Mouse (Mus musculus) liver, embryonic 12.5 days (tissue): ENCODE results near the gene Col24a1. TPM values are rescaled to one million over a fixed set of nuclear protein-coding genes. Genes with fewer than 3 reads are reported as not detected.
"Not testable (repeated sequence)": the region's sequence is repeated elsewhere in the genome, so short reads cannot be mapped to it uniquely, and the experiment has no call there.

Experiments
- ATAC-seq: fragments of 200-750 bp; cut with Nextera tagmentation; 2 replicates; pipeline ENCODE4 v1.8.0; 2017; ENCODE audit warnings: moderate number of reproducible peaks, mild to moderate bottlenecking, moderate library complexity
- H3K27ac ChIP-seq: fragments of 300-500 bp; sonication (generic); 2 replicates; pipeline ENCODE4 v1.5.1; 2016; ENCODE audit warnings: mild to moderate bottlenecking
- H3K27me3 ChIP-seq: fragments of 300-500 bp; sonication (generic); replicated peaks from 2 replicates; pipeline ENCODE4 v1.6.1; 2016; ENCODE audit warnings: mild to moderate bottlenecking, moderate library complexity
- H3K36me3 ChIP-seq: fragments of 300-500 bp; sonication (generic); 2 replicates; pipeline ENCODE4 v1.6.1; 2016; ENCODE audit warnings: mild to moderate bottlenecking, moderate library complexity
- H3K4me1 ChIP-seq: fragments of 300-500 bp; sonication (generic); 2 replicates; pipeline ENCODE4 v1.6.1; 2016
- H3K4me2 ChIP-seq: fragments of 300-500 bp; sonication (generic); 2 replicates; pipeline ENCODE4 v1.6.1; 2016; ENCODE audit warnings: mild to moderate bottlenecking, moderate library complexity
- H3K4me3 ChIP-seq: fragments of 300-500 bp; sonication (generic); 2 replicates; pipeline ENCODE4 v1.5.1; 2016; ENCODE audit warnings: mild to moderate bottlenecking, moderate library complexity
- H3K9ac ChIP-seq: fragments of 300-500 bp; sonication (generic); 2 replicates; pipeline ENCODE4 v1.6.1; 2016; ENCODE audit warnings: mild to moderate bottlenecking, moderate library complexity
- H3K9me3 ChIP-seq: fragments of 300-500 bp; sonication (generic); replicated peaks from 2 replicates; pipeline ENCODE4 v1.6.1; 2016; ENCODE audit warnings: mild to moderate bottlenecking, moderate library complexity
- WGBS: fragments of 180-500 bp; shearing (Covaris S2); methylation state at CpG from one replicate; pipeline ENCODE4 v1.1.7; 2016; ENCODE audit not compliant: insufficient replicate concordance; 5-methylcytosine and 5-hydroxymethylcytosine counted together
- polyA plus RNA-seq: library from polyadenylated mRNA; unstranded; fragments of >200 nt; fragmentation: Nextera tagmentation; extraction: Ambion mirVana; gene quantifications from 2 replicates; pipeline ENCODE4 v1.2.1, GENCODE M21; 2016

Gene Col24a1
- polyA plus RNA-seq, 1 experiment from 2014 or later: 0.33 TPM

DNA sequence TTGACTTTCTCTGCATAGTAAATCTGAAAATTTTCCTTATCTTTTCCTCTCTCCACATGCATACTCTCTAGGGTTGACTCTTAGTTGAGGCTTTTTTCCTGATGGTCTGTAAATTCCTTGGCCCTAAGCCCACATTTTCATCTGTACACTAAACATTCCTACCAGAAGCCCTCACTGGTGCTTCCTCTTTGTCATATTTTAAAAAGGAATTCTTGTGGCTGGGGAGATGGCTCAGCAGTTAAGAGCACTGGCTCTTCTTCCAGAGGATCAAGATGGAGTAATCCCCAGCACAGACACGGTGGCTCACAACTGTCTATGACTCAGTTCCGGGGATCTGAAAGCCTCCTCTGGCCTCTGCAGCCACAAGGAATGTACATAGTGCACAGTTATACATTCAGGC lies 128.1 kb downstream of the Col24a1 start:
- no peaks in the 10 kb centered on the region for H3K36me3 ChIP-seq
- H3K9ac ChIP-seq: no peak overlapping the region
- no peak for ATAC-seq
- H3K4me3 ChIP-seq: no peak overlapping the region
- no peaks in the 10 kb centered on the region for H3K27me3 ChIP-seq
- 56% methylated on average over 2 of the region's 2 CpGs for WGBS
- H3K27ac ChIP-seq: no peak overlapping the region
- no peaks in the 10 kb centered on the region for H3K4me1 ChIP-seq
- H3K4me2 ChIP-seq: no peak overlapping the region
- H3K9me3 ChIP-seq: no peaks in the 10 kb centered on the region

DNA sequence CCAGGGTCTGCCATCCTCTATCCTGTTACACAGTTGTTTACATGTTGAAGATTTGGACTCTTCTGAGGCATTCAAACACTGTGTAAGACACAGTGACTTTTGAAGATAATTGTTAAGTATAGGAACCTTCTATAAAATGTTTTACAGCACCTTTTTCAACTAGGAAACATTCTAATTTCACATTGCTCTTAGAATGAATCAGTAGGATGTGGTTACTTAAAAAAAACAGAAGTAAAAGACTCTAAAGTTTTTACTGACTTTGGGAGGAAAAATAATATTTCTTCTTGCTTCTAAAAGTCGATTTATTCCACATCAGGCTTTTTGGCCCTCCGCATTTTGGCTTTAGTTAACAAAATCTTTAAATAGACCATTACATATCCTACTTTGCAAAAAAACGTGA lies 129.8 kb downstream of the Col24a1 start:
- H3K27ac ChIP-seq: no peak overlapping the region
- H3K9me3 ChIP-seq: no peaks in the 10 kb centered on the region
- H3K4me1 ChIP-seq: no peaks in the 10 kb centered on the region
- ATAC-seq: no peak
- H3K9ac ChIP-seq: no peak overlapping the region
- 57% methylated on average over 3 of the region's 3 CpGs for WGBS
- no peaks in the 10 kb centered on the region for H3K27me3 ChIP-seq
- H3K36me3 ChIP-seq: no peaks in the 10 kb centered on the region
- H3K4me2 ChIP-seq: no peak overlapping the region
- H3K4me3 ChIP-seq: no peak overlapping the region

DNA sequence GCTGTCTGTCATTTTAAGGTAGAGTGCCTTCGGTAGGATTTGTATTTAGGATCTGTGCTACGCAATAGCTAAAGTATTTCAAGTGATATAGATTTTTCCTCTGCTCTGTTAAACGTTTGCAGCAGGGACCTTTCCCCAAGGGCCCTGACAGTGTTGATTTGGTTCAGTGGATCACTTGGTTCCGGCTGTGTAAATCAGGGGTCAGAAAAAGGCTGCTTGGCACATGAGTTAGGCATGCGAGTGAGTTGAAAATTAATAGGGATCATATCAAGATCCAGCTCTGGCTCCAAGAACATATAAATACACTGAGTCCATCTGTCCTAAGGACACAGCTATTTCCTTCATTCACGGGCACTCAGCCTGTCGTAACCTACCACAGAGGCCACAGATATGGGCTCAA lies 146.1 kb downstream of the Col24a1 start:
- Histone ChIP-seq H3K4me2 (no peak overlapping the region), H3K4me1 (no peaks in the 10 kb centered on the region), H3K27me3 (no peaks in the 10 kb centered on the region), H3K9ac (no peak overlapping the region), H3K27ac (no peak overlapping the region), H3K9me3 (no peaks in the 10 kb centered on the region), H3K36me3 (no peaks in the 10 kb centered on the region), H3K4me3 (no peak overlapping the region)
- ATAC-seq: no peak
- WGBS: 73% methylated on average over 7 of the region's 7 CpGs

DNA sequence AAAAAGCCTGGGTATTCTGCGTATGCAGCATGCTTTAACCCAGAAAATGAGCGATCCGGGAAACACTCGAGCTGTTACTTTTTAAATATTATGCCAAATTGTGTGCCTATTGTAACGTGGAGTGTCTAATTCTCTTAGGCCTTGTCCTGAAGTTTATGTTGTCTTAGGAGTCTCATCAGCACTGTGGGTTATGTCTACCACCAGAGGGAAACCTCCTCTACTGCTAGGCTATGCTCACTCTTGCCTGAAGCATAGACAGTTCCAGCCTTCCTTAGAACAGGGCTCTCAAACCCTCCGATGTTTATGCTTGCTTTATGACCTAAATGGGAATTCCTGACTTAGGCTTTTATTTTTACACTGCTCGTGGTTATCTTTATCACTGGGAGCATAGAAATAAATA lies 146.8 kb downstream of the Col24a1 start:
- Histone ChIP-seq H3K9ac (no peak overlapping the region), H3K4me2 (no peak overlapping the region), H3K4me3 (no peak overlapping the region), H3K9me3 (no peaks in the 10 kb centered on the region), H3K36me3 (no peaks in the 10 kb centered on the region), H3K27ac (no peak overlapping the region), H3K27me3 (no peaks in the 10 kb centered on the region), H3K4me1 (no peaks in the 10 kb centered on the region)
- 65% methylated on average over 7 of the region's 7 CpGs for WGBS
- ATAC-seq: no peak

DNA sequence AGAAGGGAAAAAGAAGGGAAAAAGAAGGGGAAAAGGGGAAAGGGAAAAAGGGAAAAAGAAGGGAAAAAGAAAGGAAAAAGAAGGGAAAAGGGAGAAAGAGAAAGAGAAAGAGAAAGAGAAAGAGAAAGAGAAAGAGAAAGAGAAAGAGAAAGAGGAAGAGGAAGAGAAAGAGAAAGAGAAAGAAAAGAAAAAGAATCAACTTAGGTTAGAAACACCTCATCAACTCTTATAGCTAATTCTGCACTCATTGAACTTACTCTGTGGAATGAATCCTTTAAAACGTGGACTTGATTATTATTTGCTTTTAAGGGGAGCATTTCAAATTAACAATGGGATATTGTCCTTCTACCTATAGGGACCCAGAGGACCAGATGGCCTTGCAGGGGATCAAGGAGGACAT lies 148.7 kb downstream of the Col24a1 start:
- no peaks in the 10 kb centered on the region for H3K4me1 ChIP-seq
- no peak overlapping the region for H3K4me3 ChIP-seq
- H3K4me2 ChIP-seq: no peak overlapping the region
- WGBS: 46% methylated on average over 1 of the region's 1 CpGs
- no peak overlapping the region for H3K9ac ChIP-seq
- no peak for ATAC-seq
- no peaks in the 10 kb centered on the region for H3K27me3 ChIP-seq
- H3K36me3 ChIP-seq: no peaks in the 10 kb centered on the region
- H3K27ac ChIP-seq: no peak overlapping the region
- no peaks in the 10 kb centered on the region for H3K9me3 ChIP-seq

DNA sequence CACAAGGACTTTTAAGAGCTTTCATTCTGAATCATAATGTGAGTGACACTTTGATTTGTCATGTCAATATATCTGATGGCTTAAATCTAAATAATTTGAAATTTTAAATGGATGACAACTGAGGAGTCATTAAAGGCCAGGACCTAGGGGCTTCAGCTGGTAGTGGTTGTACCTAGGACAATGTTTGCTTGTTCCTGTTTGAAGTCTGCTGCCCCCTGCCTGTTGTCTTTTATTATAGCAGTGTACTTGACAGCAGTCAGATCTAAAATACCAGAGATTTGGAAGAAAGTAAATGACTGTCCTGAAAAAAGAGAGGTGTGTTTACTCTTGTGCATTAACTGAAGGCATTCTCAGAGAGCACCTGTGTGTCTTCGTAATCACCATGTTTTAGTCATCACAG lies 150.0 kb downstream of the Col24a1 start:
- H3K9ac ChIP-seq: no peak overlapping the region
- WGBS: 76% methylated on average over 1 of the region's 1 CpGs
- H3K9me3 ChIP-seq: no peaks in the 10 kb centered on the region
- no peak for ATAC-seq
- no peak overlapping the region for H3K27ac ChIP-seq
- H3K4me3 ChIP-seq: no peak overlapping the region
- no peaks in the 10 kb centered on the region for H3K4me1 ChIP-seq
- no peaks in the 10 kb centered on the region for H3K27me3 ChIP-seq
- no peak overlapping the region for H3K4me2 ChIP-seq
- H3K36me3 ChIP-seq: no peaks in the 10 kb centered on the region

DNA sequence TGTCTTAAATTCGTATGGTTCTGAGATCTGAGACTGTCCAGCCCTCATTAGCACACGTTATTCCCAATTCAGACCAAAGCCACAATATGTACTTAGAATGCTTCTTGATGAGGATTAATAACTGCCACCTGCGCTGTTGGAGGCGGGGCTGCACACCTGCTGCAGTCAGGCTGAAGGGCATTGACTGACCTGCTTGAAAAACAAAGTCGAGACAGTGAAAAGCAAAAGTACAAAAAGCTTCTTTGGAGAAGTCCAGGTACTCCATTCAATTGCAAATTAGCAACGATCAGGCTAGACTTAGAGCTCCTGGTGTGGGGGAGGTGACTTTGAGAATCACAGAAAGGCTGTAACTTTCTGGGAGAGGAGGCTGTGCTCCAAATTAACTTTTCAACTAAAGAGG lies 150.9 kb downstream of the Col24a1 start:
- H3K27ac ChIP-seq, H3K4me2 ChIP-seq, H3K36me3 ChIP-seq, H3K4me1 ChIP-seq, H3K27me3 ChIP-seq, ATAC-seq, H3K4me3 ChIP-seq, H3K9ac ChIP-seq, H3K9me3 ChIP-seq: not testable (repeated sequence)
- 70% methylated on average over 6 of the region's 6 CpGs for WGBS

DNA sequence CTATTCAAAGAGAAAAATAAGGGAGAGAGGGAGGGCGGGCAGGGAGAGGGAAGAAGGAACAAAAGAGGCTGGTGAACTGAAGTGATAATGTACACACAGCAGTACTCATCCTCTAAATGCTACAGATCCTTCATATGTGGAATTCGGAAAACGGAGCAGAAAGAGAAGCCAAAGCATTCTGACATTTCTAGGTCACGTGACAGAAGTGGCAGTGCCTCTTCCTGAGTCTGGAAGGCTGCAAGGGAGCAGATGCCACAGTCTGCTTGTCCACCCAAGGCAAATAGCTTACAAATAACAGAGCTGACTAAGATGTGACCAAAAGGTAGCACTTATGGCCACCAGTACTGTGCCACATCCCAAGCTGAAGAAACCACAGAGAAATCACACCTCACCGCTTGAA lies 164.8 kb downstream of the Col24a1 start:
- no peak overlapping the region for H3K4me3 ChIP-seq
- H3K27me3 ChIP-seq: no peaks in the 10 kb centered on the region
- no peaks in the 10 kb centered on the region for H3K9me3 ChIP-seq
- WGBS: 62% methylated on average over 5 of the region's 5 CpGs
- no peak overlapping the region for H3K4me2 ChIP-seq
- ATAC-seq: no peak
- no peaks in the 10 kb centered on the region for H3K36me3 ChIP-seq
- H3K27ac ChIP-seq: no peak overlapping the region
- no peaks in the 10 kb centered on the region for H3K4me1 ChIP-seq
- no peak overlapping the region for H3K9ac ChIP-seq

DNA sequence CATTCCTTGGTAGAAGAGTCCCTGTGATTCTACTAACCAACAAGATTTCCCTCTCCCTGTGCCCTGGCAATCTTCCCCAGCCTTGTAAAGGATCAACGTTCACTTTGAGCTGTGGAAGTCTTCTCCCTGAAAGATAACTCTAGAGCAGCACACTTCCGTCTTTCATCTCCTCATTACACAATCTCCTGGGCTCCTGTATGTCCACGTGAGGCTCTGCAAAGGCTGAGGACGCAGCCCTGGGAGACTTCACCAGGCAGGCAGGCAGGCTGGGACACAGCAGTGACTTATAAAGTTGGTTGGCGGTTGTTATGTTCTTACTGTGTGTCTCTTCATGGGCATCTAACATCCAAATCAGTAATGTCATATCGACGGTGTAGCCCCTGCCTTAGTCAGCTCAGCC lies 170.1 kb downstream of the Col24a1 start:
- Histone ChIP-seq H3K27ac (no peak overlapping the region), H3K9me3 (no peaks in the 10 kb centered on the region), H3K4me1 (no peaks in the 10 kb centered on the region), H3K27me3 (no peaks in the 10 kb centered on the region), H3K4me2 (no peak overlapping the region), H3K36me3 (no peaks in the 10 kb centered on the region), H3K4me3 (no peak overlapping the region), H3K9ac (no peak overlapping the region)
- no peak for ATAC-seq
- WGBS: 53% methylated on average over 7 of the region's 7 CpGs

DNA sequence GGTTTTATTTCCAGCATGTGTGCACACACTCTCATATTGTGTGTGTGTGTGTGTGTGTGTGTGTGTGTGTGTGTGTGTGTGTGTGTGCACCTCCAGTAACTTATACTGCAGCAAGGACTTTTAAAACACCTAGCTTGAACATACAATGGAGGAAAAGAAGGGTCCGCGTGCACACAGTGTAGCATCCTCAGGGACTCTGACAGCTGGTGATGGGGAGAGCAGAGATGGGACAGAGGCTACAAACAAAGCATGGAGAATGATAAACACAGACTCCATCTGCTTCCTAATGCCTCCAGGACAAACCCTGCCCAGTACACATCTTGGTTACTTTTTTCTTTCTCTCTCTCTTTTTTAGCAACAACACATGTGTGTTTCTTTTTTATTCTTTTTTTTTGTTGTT lies 171.5 kb downstream of the Col24a1 start:
- Histone ChIP-seq H3K4me3 (no peak overlapping the region), H3K9ac (no peak overlapping the region), H3K4me2 (no peak overlapping the region), H3K4me1 (no peaks in the 10 kb centered on the region), H3K27ac (no peak overlapping the region), H3K36me3 (no peaks in the 10 kb centered on the region), H3K27me3 (no peaks in the 10 kb centered on the region), H3K9me3 (no peaks in the 10 kb centered on the region)
- ATAC-seq: no peak
- WGBS: 90% methylated on average over 2 of the region's 2 CpGs

DNA sequence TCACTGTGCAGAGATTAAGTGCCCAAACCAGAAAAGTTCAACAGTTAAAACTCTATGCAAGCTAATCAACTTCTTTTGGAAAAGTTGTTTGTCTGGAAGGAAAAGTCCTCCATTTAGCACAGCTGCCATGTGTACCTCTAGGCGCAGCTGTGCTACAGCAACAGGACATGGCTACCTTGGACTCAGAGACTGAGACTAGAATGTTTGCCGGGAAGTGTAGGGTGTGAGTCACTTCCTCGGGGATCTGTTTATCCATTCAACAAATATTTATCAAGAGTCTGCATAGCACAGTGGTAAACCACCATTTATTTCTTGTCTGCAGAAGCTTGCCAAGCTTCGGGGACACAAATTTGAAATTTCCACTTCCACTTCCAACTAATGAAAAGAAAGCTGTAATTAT lies 178.8 kb downstream of the Col24a1 start:
- H3K36me3 ChIP-seq: no peaks in the 10 kb centered on the region

DNA sequence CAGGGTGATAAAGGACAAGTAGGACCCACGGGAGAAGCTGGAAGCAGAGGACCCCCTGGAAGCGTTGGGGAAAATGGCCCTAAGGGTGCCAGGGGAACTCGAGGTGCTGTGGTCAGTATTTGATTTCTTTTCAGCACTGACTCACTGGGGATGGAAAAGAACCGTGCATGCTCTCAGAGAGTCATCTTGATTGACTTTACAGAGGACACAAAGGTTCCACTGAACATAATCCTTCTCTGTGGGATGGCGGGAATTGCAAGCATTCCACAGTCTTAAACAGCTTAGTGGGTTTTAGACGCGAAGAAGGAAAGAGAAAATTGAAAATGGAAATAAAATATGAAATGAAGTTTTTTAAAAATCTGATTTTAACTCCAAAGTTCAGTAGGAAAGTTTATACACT lies 181.9 kb downstream of the Col24a1 start:
- Histone ChIP-seq H3K27ac (no peak overlapping the region), H3K4me3 (no peak overlapping the region), H3K9me3 (no peaks in the 10 kb centered on the region), H3K4me1 (no peaks in the 10 kb centered on the region), H3K4me2 (no peak overlapping the region), H3K9ac (no peak overlapping the region), H3K36me3 (no peaks in the 10 kb centered on the region), H3K27me3 (no peaks in the 10 kb centered on the region)
- no peak for ATAC-seq
- 63% methylated on average over 7 of the region's 7 CpGs for WGBS

More for the DNA sequence above, 178.8 kb downstream of the Col24a1 start:
- Histone ChIP-seq H3K4me3 (no peak overlapping the region), H3K9ac (no peak overlapping the region), H3K9me3 (no peaks in the 10 kb centered on the region), H3K4me2 (no peak overlapping the region), H3K27ac (no peak overlapping the region), H3K27me3 (no peaks in the 10 kb centered on the region), H3K4me1 (no peaks in the 10 kb centered on the region)
- WGBS: 48% methylated on average over 4 of the region's 4 CpGs
- ATAC-seq: no peak

DNA sequence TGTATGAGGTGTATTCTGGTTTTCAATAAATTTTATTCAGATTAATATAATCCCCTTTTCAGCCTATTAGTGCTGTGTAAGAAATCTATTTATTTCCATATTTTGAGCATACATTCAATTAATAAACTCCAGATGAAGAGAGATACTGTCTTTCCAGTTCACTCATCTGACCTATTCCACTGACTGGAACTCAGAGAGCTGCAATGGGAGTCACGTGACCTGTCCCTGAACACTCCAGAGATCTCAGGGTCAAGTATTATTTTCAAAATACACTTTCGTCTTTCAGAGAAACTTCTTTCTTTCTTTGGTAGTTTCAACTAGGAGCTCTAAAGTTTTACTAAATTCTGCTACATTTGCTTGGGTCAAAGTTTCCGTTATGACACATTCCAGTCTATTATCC lies 184.4 kb downstream of the Col24a1 start:
- WGBS: 70% methylated on average over 3 of the region's 3 CpGs
- no peak for ATAC-seq

More for the DNA sequence above, 184.4 kb downstream of the Col24a1 start:
- Histone ChIP-seq H3K27me3 (no peaks in the 10 kb centered on the region), H3K36me3 (no peaks in the 10 kb centered on the region), H3K4me1 (no peaks in the 10 kb centered on the region), H3K27ac (no peak overlapping the region), H3K9me3 (no peaks in the 10 kb centered on the region), H3K9ac (no peak overlapping the region), H3K4me3 (no peak overlapping the region), H3K4me2 (no peak overlapping the region)
